Mouse (Mus musculus): ENCODE results near the gene Mbnl1. TPM values are rescaled to one million over a fixed set of nuclear protein-coding genes. Genes with fewer than 3 reads are reported as not detected.

Mbnl1 gene
- polyA plus RNA-seq, 1 experiment from 2014 or later, result 101 TPM

DNA sequence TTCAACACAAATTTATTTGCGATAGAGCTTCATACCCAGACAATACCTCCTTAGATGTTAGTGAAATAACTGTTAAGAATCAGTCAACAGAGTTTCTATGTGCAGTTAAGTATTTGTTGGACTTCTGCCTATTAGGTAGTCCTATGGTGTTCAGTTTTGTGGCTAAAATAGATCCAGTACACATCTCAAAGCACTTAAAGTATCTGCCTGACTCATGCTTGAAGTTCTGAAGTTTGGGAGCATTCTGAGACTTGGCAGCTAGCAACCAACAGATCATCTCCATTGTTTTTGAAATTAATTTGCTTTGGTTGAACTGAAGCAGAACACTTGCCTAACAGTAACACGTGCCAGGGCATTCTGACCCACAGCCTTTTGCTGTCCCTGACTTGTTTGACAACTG is 59.2 kb downstream of the Mbnl1 start:
- Histone ChIP-seq H3K9me3 (no peaks in the 10 kb centered on the region), H3K36me3 (no peaks in the 10 kb centered on the region), H3K4me1 (peaks cover 28% of the 10 kb centered on the region), H3K27ac (no peak overlapping the region), H3K27me3 (no peaks in the 10 kb centered on the region), H3K4me2 (peak overlapping the region; percentile 45), H3K9ac (no peak overlapping the region), H3K4me3 (no peak overlapping the region)
- 43% methylated on average over 2 of the region's 2 CpGs for WGBS
- no peak for ATAC-seq (ENCODE audit: insufficient number of reproducible peaks, insufficient read depth, low FRiP score, low TSS enrichment, low read depth)

DNA sequence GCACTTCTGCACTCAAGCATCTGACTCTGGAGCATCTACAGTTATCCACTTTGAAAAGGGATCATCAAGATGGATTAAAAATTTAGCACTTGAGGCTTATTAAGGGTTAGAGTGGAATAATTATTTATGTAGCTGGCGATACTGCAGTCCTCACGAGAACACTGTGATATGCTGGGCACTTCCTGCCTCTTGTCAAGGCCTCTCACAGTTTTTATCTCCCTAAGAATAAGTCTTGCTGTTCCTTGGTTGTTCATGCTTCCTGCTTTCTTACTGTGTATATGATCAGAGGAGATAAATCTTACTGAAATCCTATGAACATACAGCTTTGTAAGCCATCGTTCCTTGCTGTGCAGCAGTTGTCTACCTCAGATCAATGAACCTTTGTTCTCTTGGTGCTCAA is 62.6 kb downstream of the Mbnl1 start:
- 54% methylated on average over 3 of the region's 3 CpGs for WGBS
- Histone ChIP-seq H3K9ac (no peak overlapping the region), H3K4me2 (no peak overlapping the region), H3K4me1 (peaks cover 19% of the 10 kb centered on the region), H3K27me3 (no peaks in the 10 kb centered on the region), H3K9me3 (no peaks in the 10 kb centered on the region), H3K27ac (no peak overlapping the region), H3K4me3 (no peak overlapping the region), H3K36me3 (no peaks in the 10 kb centered on the region)
- no peak for ATAC-seq (ENCODE audit: insufficient number of reproducible peaks, insufficient read depth, low FRiP score, low TSS enrichment, low read depth)

DNA sequence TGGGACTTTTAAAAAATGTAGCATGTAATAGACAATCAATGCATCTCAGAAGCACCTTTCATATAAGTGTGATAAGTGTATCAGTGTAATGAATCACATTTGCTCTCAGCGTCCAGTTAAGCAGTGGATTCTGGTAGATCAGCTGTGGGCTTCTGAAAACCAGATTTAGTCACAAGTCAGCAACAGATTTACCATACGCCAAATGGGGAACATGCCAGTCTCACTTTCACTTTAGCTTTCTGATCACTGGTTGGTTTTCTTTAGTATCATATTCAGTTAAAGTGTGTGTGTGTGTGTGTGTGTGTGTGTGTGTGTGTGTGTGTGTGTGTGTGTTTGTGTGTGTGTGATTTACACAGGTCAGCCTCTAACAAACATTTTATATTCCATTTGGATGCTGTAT is 64.4 kb downstream of the Mbnl1 start:
- Histone ChIP-seq H3K4me2 (no peak overlapping the region), H3K9me3 (no peaks in the 10 kb centered on the region), H3K4me1 (peaks cover 7% of the 10 kb centered on the region), H3K9ac (no peak overlapping the region), H3K27ac (no peak overlapping the region), H3K27me3 (no peaks in the 10 kb centered on the region), H3K36me3 (no peaks in the 10 kb centered on the region), H3K4me3 (no peak overlapping the region)
- 73% methylated on average over 2 of the region's 2 CpGs for WGBS
- ATAC-seq (ENCODE audit: insufficient number of reproducible peaks, insufficient read depth, low FRiP score, low TSS enrichment, low read depth), result no peak

DNA sequence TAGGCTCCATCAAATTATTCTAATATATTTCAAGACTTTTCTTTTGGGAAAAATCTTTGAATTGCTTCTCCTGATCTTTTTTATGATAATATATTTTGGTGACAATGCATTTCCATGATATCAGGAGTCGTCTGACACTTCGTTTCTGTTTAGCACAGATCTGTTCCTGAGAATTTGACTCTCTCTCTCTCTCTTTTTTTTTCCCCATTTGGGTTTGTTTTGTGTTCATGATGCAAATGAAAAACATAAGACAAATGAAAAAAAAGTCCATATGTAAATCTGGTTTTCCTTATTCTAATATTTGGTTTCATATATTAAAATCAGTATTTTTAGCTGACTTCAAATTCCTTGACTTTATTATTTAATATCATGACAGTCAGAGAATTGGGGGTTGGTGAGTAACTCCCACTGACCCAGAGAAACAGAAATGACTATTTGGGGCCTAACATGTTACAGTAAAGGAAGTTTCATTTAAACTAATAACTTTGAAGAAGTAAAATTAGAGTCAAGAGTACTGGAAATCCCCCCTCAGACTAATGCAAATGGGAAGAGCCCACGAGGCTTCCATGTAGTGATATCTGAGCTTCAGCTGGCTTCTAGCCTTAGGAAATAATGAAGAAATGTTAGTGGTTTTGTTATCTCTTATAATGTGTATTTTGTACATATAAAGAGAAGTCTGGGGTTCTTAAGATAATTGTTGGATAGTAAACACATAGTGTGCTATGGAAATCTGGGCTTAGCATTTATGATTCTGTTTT is 65.8 kb downstream of the Mbnl1 start:
- no peak for ATAC-seq (ENCODE audit: insufficient number of reproducible peaks, insufficient read depth, low FRiP score, low TSS enrichment, low read depth)
- WGBS, result 46% methylated on average over 3 of the region's 3 CpGs
- H3K9me3 ChIP-seq, result no peaks in the 10 kb centered on the region

DNA sequence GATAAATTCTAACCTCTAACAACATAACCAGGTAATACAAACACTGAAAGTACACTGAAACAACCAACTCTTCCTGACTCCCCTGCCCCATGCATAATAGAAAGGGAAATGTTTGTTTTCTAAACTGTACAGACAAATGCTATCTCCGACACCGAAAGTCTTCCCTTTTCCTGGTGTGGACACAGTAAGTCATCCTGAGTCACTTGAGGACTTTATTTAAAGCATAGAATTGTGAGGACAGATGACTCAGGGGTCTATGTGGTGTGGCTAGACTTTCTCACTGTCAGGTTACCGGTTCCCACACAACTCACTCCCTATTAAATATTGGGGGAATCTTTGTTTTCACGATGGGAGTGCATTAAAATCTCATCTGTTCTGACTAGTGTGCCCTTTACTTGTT is 68.5 kb downstream of the Mbnl1 start:
- Histone ChIP-seq H3K36me3 (no peaks in the 10 kb centered on the region), H3K4me1 (peaks cover 7% of the 10 kb centered on the region), H3K27me3 (no peaks in the 10 kb centered on the region), H3K9ac (no peak overlapping the region), H3K4me2 (no peak overlapping the region), H3K27ac (no peak overlapping the region), H3K9me3 (no peaks in the 10 kb centered on the region), H3K4me3 (no peak overlapping the region)
- WGBS, result 86% methylated on average over 4 of the region's 4 CpGs
- ATAC-seq (ENCODE audit: insufficient number of reproducible peaks, insufficient read depth, low FRiP score, low TSS enrichment, low read depth), result no peak

More for the DNA sequence above, 65.8 kb downstream of the Mbnl1 start:
- H3K27me3 ChIP-seq, result no peaks in the 10 kb centered on the region
- peaks cover 7% of the 10 kb centered on the region for H3K4me1 ChIP-seq
- no peak overlapping the region for H3K9ac ChIP-seq
- H3K36me3 ChIP-seq, result no peaks in the 10 kb centered on the region
- no peak overlapping the region for H3K4me3 ChIP-seq
- H3K4me2 ChIP-seq, result no peak overlapping the region
- no peak overlapping the region for H3K27ac ChIP-seq

DNA sequence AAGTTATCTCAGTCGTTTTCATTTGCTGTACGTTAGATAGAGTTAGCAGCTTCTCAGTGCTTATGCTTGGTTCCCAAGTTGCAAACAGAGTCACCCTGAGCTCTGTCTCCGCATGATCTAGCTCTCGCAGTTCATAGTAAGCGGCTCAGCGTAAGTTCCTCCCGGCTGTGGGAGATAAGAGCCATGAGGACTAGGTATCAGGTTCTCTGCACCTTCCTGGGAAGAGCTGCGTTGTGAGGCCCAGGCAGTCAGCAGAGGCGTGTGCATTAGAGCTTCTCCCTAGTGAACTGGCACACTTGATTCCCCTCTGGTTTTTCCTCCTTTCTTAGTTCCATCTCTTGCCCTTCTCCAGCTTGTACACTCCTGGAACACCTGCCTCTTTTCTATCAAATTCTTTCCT is 73.6 kb downstream of the Mbnl1 start:
- no peak for ATAC-seq (ENCODE audit: insufficient number of reproducible peaks, insufficient read depth, low FRiP score, low TSS enrichment, low read depth)
- Histone ChIP-seq H3K4me1 (peaks cover 7% of the 10 kb centered on the region), H3K27ac (no peak overlapping the region), H3K4me3 (no peak overlapping the region), H3K9me3 (no peaks in the 10 kb centered on the region), H3K36me3 (no peaks in the 10 kb centered on the region), H3K27me3 (no peaks in the 10 kb centered on the region), H3K4me2 (no peak overlapping the region), H3K9ac (no peak overlapping the region)
- 57% methylated on average over 9 of the region's 9 CpGs for WGBS

DNA sequence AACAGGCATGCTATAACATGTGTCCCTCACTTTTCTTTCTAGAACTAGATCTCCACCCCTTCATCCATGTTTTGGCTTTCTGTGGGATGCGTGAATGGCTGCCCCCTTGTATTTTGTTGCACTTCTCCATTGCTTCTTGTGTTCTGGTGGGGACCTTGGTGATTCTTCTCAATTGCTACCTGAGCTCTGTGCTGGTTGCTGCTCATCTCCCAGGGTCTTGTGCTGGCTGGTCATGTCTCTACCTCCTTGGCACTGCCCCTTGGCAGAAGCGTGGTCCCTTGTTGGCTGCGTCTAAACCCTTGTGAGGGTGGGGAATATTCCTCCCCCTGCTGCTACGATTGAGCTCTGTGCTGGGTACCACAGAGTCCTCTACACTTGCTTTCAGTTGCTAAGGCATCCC is 74.3 kb downstream of the Mbnl1 start:
- Histone ChIP-seq H3K27ac (no peak overlapping the region), H3K9ac (no peak overlapping the region), H3K36me3 (no peaks in the 10 kb centered on the region), H3K9me3 (no peaks in the 10 kb centered on the region), H3K4me2 (no peak overlapping the region), H3K4me3 (no peak overlapping the region), H3K4me1 (peaks cover 10% of the 10 kb centered on the region), H3K27me3 (no peaks in the 10 kb centered on the region)
- ATAC-seq (ENCODE audit: insufficient number of reproducible peaks, insufficient read depth, low FRiP score, low TSS enrichment, low read depth), result no peak
- 95% methylated on average over 4 of the region's 4 CpGs for WGBS

DNA sequence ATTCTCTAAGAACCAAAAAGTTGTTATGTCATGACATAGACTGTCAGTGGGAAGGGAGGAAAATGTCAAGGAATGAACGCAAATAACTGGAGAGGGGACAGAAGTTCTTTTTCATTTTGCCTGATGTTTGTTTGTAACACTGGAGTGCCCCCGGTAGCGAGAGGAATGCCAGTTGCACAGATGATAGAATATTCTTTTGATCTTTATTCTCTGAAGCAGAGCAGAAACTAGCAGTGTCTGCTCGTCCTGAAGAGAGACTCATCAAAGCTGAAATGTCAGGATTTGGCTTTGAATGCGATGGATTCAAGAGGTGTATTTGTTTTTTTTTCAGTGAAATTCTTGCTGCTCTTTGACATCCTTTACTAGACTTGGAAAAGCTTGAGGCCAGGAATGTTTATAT is 77.9 kb downstream of the Mbnl1 start:
- no peak overlapping the region for H3K9ac ChIP-seq
- H3K9me3 ChIP-seq, result no peaks in the 10 kb centered on the region
- peaks cover 10% of the 10 kb centered on the region for H3K4me1 ChIP-seq
- 50% methylated on average over 5 of the region's 5 CpGs for WGBS
- no peaks in the 10 kb centered on the region for H3K36me3 ChIP-seq
- no peak for ATAC-seq (ENCODE audit: insufficient number of reproducible peaks, insufficient read depth, low FRiP score, low TSS enrichment, low read depth)
- H3K27ac ChIP-seq, result no peak overlapping the region
- H3K4me3 ChIP-seq, result no peak overlapping the region
- H3K4me2 ChIP-seq, result no peak overlapping the region
- no peaks in the 10 kb centered on the region for H3K27me3 ChIP-seq

DNA sequence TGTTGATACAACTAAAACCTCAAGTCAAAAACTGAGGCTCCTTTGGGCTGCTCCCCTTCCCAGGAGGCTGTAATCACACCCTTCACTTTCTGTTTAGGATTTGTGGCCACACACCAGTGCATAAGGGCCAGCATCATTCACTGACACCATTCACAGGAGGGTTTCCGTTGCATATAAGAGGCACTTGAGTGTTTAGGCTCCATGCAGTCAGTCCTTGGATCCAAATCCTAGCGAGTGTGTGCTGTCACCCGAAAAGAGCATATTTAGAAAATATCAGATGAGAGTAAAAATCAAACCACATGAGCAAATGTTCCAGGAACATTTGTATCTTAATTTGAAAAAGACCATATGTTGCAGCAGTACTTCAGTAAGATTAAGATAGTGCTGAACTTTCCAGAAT is 79.0 kb downstream of the Mbnl1 start:
- H3K27ac ChIP-seq, result no peak overlapping the region
- no peak for ATAC-seq (ENCODE audit: insufficient number of reproducible peaks, insufficient read depth, low FRiP score, low TSS enrichment, low read depth)
- H3K9me3 ChIP-seq, result no peaks in the 10 kb centered on the region
- no peak overlapping the region for H3K4me3 ChIP-seq
- H3K4me1 ChIP-seq, result peaks cover 10% of the 10 kb centered on the region
- H3K4me2 ChIP-seq, result no peak overlapping the region
- no peak overlapping the region for H3K9ac ChIP-seq
- 48% methylated on average over 3 of the region's 3 CpGs for WGBS
- no peaks in the 10 kb centered on the region for H3K36me3 ChIP-seq
- no peaks in the 10 kb centered on the region for H3K27me3 ChIP-seq

DNA sequence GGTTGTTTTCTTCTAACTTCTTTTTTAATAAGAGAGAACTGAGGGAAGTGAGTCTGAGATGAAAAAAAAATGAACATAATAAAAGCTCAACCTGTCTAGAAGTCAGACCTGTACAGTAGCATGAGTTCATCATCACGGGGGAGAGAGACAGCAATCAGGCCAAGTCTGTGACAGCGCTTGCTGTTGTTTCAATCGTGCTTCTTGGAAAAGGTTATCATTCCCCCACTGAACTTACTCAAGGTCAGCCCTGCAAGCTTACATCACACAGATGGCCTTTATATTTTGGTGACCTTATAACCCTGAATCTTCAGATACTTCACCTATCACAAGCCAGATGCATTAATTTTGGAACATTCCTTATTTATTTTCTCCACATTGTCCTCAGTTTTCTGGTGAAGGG is 80.4 kb downstream of the Mbnl1 start:
- WGBS, result 76% methylated on average over 3 of the region's 3 CpGs
- no peak overlapping the region for H3K4me3 ChIP-seq
- no peak overlapping the region for H3K9ac ChIP-seq
- no peak for ATAC-seq (ENCODE audit: insufficient number of reproducible peaks, insufficient read depth, low FRiP score, low TSS enrichment, low read depth)
- H3K9me3 ChIP-seq, result no peaks in the 10 kb centered on the region
- H3K4me1 ChIP-seq, result peaks cover 10% of the 10 kb centered on the region
- H3K4me2 ChIP-seq, result no peak overlapping the region
- no peaks in the 10 kb centered on the region for H3K36me3 ChIP-seq
- H3K27me3 ChIP-seq, result no peaks in the 10 kb centered on the region
- no peak overlapping the region for H3K27ac ChIP-seq

DNA sequence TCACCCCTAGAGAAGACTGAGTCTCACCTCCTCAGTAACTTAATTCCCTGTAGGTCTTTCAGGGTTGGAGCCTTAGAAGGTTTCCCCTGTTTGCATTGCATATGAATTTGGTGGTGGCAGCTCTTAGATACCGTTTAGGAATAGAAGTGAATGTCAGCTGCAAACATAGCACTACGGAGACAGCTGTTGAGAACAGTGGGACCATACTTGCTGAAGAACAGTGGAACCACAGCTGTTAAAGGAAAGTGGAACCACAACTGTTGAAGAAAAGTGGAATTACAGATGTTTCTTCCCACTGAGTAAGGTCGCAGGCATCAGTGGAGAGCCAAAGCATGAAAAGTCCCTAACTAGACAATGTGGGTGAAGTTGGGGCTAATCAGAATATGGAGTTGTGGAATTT is 84.0 kb downstream of the Mbnl1 start:
- Histone ChIP-seq H3K4me3 (no peak overlapping the region), H3K9ac (no peak overlapping the region), H3K27me3 (no peaks in the 10 kb centered on the region), H3K36me3 (no peaks in the 10 kb centered on the region), H3K27ac (no peak overlapping the region), H3K4me2 (no peak overlapping the region), H3K9me3 (no peaks in the 10 kb centered on the region), H3K4me1 (0 out of 2 replicates have a peak, but pooled peaks cover 1% of the 10 kb centered on the region)
- ATAC-seq (ENCODE audit: insufficient number of reproducible peaks, insufficient read depth, low FRiP score, low TSS enrichment, low read depth), result no peak
- WGBS, result 81% methylated on average over 3 of the region's 3 CpGs

DNA sequence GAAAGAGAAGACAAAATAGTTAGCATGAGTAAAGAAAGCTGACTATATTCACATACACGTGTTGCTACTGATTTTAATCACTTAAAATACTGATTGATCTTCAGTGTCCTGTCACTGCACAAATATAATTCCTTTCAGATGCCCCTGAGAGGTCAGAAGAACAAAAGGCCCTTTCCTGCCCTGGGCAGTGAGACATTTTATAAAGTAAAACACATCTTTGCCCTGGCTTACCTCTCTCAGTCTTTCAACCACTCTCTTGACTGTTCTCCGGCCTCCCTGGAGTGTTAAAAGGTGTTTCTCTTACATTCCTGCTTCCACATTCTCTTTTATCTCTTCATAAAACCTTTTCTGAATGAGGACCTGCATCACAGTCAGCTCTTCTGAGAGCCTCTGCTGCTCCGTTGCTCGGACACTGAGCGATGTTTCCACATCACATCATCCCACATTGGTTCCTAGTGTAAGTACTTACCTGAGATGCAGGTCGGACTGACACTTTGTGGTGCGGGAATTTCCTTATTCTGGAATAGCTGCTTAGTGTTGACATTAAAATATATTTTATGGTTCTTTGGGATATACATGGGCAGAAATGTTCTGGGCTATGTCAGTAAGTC is 85.7 kb downstream of the Mbnl1 start:
- no peak for ATAC-seq (ENCODE audit: insufficient number of reproducible peaks, insufficient read depth, low FRiP score, low TSS enrichment, low read depth)
- H3K4me3 ChIP-seq, result no peak overlapping the region
- H3K9ac ChIP-seq, result no peak overlapping the region
- peaks cover 8% of the 10 kb centered on the region for H3K4me1 ChIP-seq
- H3K36me3 ChIP-seq, result no peaks in the 10 kb centered on the region
- no peak overlapping the region for H3K27ac ChIP-seq
- H3K27me3 ChIP-seq, result no peaks in the 10 kb centered on the region
- no peak overlapping the region for H3K4me2 ChIP-seq
- no peaks in the 10 kb centered on the region for H3K9me3 ChIP-seq
- 69% methylated on average over 7 of the region's 7 CpGs for WGBS

Measured in embryonic facial prominence, embryonic 13.5 days (tissue).